Mouse (Mus musculus) lung, postnatal 0 days (tissue): ENCODE results near the gene Gm20388.

ENCODE experiments used
- CTCF ChIP-seq: IDR thresholded peaks from 2 replicates; pipeline ENCODE4 v1.5.1; 2016; ENCODE audit warnings: antibody characterized with exemption, mild to moderate bottlenecking
- EP300 ChIP-seq: IDR thresholded peaks from 2 replicates; pipeline ENCODE4 v1.6.1; 2016; ENCODE audit warnings: antibody characterized with exemption, mild to moderate bottlenecking, control low read depth

- TF ChIP-seq CTCF (no peak), EP300 (no peak)
Observed at GRCm38 (mm10) chr8:120089511-120089910, 178.9 kb downstream of the Gm20388 start.
